Mouse (Mus musculus) G1E (cell line): Measurements from ENCODE around the gene N4bp2l1.

Source experiments
- CTCF ChIP-seq: IDR thresholded peaks from 2 replicates; pipeline ENCODE4 v1.5.1; 2012; ENCODE audit warnings: low read depth, low read length, inconsistent platforms, mixed read lengths
- GATA1 ChIP-seq: IDR thresholded peaks from 2 replicates; pipeline ENCODE4 v1.6.1; 2012; ENCODE audit warnings: borderline replicate concordance, low read length, inconsistent platforms, mixed read lengths

DNA sequence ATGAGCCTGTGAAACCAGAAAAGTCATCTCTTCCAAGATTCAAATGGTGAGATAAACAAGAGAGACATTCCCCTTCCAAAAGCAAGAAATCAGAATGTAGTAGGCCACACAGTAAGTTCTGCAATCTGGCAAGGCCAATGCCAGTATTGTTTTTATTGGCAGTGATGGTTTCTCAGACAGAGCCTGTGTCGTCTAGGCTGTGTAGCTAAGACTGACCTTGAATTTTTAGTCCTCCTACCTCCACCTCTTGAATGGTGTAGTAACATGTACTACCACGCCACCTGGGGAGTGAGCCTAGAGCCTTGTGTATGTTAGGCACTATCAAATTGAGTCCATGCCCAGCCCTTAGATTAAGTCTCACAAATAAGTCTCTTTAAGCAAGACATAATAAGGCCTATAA is 32.7 kb upstream of the N4bp2l1 start:
- no peak for TF ChIP-seq CTCF
- TF ChIP-seq GATA1 = no peak
